Mouse (Mus musculus): ENCODE data around the gene Dao.

DNA sequence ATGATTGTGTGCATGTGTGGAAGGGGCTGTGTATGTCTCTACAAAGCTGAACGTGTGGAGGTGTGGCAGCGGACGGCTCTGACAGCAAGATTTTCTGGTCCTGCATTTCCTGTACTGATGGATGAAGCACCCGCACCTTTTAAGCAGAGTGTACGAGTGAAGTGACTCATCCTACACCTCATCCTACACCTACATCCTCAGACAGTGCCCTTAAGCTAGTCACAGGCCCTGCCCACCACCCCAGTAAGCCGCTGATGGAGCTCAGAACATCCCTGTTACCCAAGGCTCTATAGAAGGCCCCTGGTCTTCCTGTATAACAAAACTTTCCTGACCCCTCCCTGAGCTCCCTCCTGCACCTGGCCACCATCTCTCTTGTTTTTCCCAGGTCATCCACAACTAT lies 20.9 kb downstream of the Dao start:
- TF ChIP-seq CTCF (conservative IDR thresholded peaks at IDR 0.05 in 1 of 2, IDR thresholded peaks at IDR 0.05 in 1 of 2; ENCODE audit: low read depth in 2 of 2, low read length in 2 of 2) (no peak), CHD1 (IDR thresholded peaks at IDR 0.05; ENCODE audit: low read depth, low read length) (no peak)

Data from CH12.LX (cell line).